Mouse (Mus musculus) G1E (cell line): Measurements from ENCODE around the gene Hs6st3. TPM values are rescaled to one million over a fixed set of nuclear protein-coding genes. Genes with fewer than 3 reads are reported as not detected.

ENCODE experiments used
- ATAC-seq: 2 replicates; pipeline ENCODE4 v1.8.0; 2016; ENCODE audit warnings: mild to moderate bottlenecking; ENCODE audit not compliant: insufficient number of reproducible peaks, poor library complexity, low FRiP score, severe bottlenecking; ENCODE audit errors: extremely low read depth
- DNase-seq: peaks from one replicate; pipeline ENCODE4 v3.0.0; 2012; ENCODE audit warnings: low spot score
- H3K27me3 ChIP-seq: 2 replicates; pipeline ENCODE4 v1.6.1; 2012; ENCODE audit warnings: mild to moderate bottlenecking, low read length, inconsistent platforms; ENCODE audit not compliant: insufficient read depth
- H3K36me3 ChIP-seq: replicated peaks from 2 replicates; pipeline ENCODE3; 2012; ENCODE audit warnings: mild to moderate bottlenecking, inconsistent platforms
- H3K4me1 ChIP-seq: 2 replicates; pipeline ENCODE4 v1.6.1; 2012; ENCODE audit warnings: low read depth, low read length, inconsistent platforms, mixed read lengths; ENCODE audit not compliant: insufficient read depth
- H3K4me3 ChIP-seq: 2 replicates; pipeline ENCODE4 v1.5.1; 2012; ENCODE audit warnings: low read depth, mild to moderate bottlenecking, inconsistent platforms, low read length, moderate library complexity, mixed read lengths
- H3K9me3 ChIP-seq: replicated peaks from 2 replicates; pipeline ENCODE4 v1.6.1; 2012; ENCODE audit warnings: inconsistent platforms
- CTCF ChIP-seq: IDR thresholded peaks from 2 replicates; pipeline ENCODE4 v1.5.1; 2012; ENCODE audit warnings: low read depth, low read length, inconsistent platforms, mixed read lengths
- GATA1 ChIP-seq: IDR thresholded peaks from 2 replicates; pipeline ENCODE4 v1.6.1; 2012; ENCODE audit warnings: borderline replicate concordance, low read length, inconsistent platforms, mixed read lengths
- GATA2 ChIP-seq: IDR thresholded peaks from 2 replicates; pipeline ENCODE4 v1.6.1; 2012; ENCODE audit warnings: low read depth, low read length, inconsistent platforms, borderline replicate concordance
- POLR2AphosphoS5 ChIP-seq: IDR thresholded peaks from 2 replicates; pipeline ENCODE4 v1.6.1; 2012; ENCODE audit warnings: low read depth, low read length, inconsistent platforms; ENCODE audit not compliant: insufficient replicate concordance
- TAL1 ChIP-seq: conservative IDR thresholded peaks from 2 replicates; pipeline ENCODE4 v1.6.1; 2012; ENCODE audit warnings: low read depth, low read length, inconsistent platforms, mixed read lengths
- polyA plus RNA-seq: library from polyadenylated mRNA; stranded (reverse); fragments of >175 nt; gene quantifications from 2 replicates; pipeline ENCODE4 v1.2.3, GENCODE M21; 2012
- total RNA-seq, 2 experiments: library from RNA; stranded (forward) in 1 of 2; stranded (reverse) in 1 of 2; fragments of 200-1000 nt in 1 of 2; fragments of >200 nt in 1 of 2; fragmentation: Nextera tagmentation in 1 of 2; gene quantifications; 2 replicates each; pipeline ENCODE4 v1.2.3; 2014 to 2017

The Hs6st3 gene
- total and polyA plus RNA-seq, 3 experiments: 0.11 TPM; not detected in 2

- TF ChIP-seq GATA1 (no peak), POLR2AphosphoS5 (no peak), TAL1 (no peak), GATA2 (no peak)
- no peak for ATAC-seq
- Histone ChIP-seq H3K36me3 (no peaks in the 10 kb centered on the region), H3K4me1 (no peaks in the 10 kb centered on the region), H3K27me3 (no peaks in the 10 kb centered on the region), H3K9me3 (peaks cover 51% of the 10 kb centered on the region), H3K4me3 (no peak overlapping the region)
- no peak for DNase-seq
These were observed 693.8 kb downstream of the Hs6st3 start for GRCm38 (mm10) chr14:119832012-119832325.

- no peak for DNase-seq
- peaks cover 51% of the 10 kb centered on the region for H3K9me3 ChIP-seq
- H3K27me3 ChIP-seq: no peaks in the 10 kb centered on the region
- H3K36me3 ChIP-seq: no peaks in the 10 kb centered on the region
- H3K4me3 ChIP-seq: no peak overlapping the region
- no peaks in the 10 kb centered on the region for H3K4me1 ChIP-seq
- ATAC-seq: no peak
- TF ChIP-seq POLR2AphosphoS5 (no peak), GATA1 (no peak), CTCF (no peak), TAL1 (no peak), GATA2 (no peak)
These were observed 694.8 kb downstream of the Hs6st3 start for GRCm38 (mm10) chr14:119832940-119833339.

GRCm38 (mm10) chr14:119834008-119834700 is 696.0 kb downstream of the Hs6st3 start:
- ATAC-seq: no peak
- no peak overlapping the region for H3K4me3 ChIP-seq
- no peaks in the 10 kb centered on the region for H3K27me3 ChIP-seq
- no peaks in the 10 kb centered on the region for H3K4me1 ChIP-seq
- TF ChIP-seq CTCF: no peak
- no peak for TF ChIP-seq GATA1
- TF ChIP-seq GATA2: no peak
- no peak for TF ChIP-seq TAL1
- no peak for TF ChIP-seq POLR2AphosphoS5
- H3K9me3 ChIP-seq: peaks cover 54% of the 10 kb centered on the region
- DNase-seq: no peak
- no peaks in the 10 kb centered on the region for H3K36me3 ChIP-seq

- no peaks in the 10 kb centered on the region for H3K36me3 ChIP-seq
- DNase-seq (no peak), ATAC-seq (no peak)
- no peaks in the 10 kb centered on the region for H3K4me1 ChIP-seq
- peaks cover 56% of the 10 kb centered on the region for H3K9me3 ChIP-seq
- TF ChIP-seq GATA1 (no peak), TAL1 (no peak), GATA2 (no peak), CTCF (no peak), POLR2AphosphoS5 (no peak)
- H3K4me3 ChIP-seq: no peak overlapping the region
- no peaks in the 10 kb centered on the region for H3K27me3 ChIP-seq
These were observed 697.9 kb downstream of the Hs6st3 start for GRCm38 (mm10) chr14:119836051-119836450.

GRCm38 (mm10) chr14:119847540-119847939 is 709.4 kb downstream of the Hs6st3 start:
- no peaks in the 10 kb centered on the region for H3K27me3 ChIP-seq
- H3K4me1 ChIP-seq: no peaks in the 10 kb centered on the region
- DNase-seq: no peak
- peaks cover 57% of the 10 kb centered on the region for H3K9me3 ChIP-seq
- H3K36me3 ChIP-seq: no peaks in the 10 kb centered on the region
- H3K4me3 ChIP-seq: no peak overlapping the region
- TF ChIP-seq POLR2AphosphoS5 (no peak), GATA1 (no peak), CTCF (no peak), TAL1 (no peak), GATA2 (no peak)
- no peak for ATAC-seq

- DNase-seq (no peak), ATAC-seq (no peak)
- Histone ChIP-seq H3K4me3 (no peak overlapping the region), H3K4me1 (no peaks in the 10 kb centered on the region), H3K36me3 (no peaks in the 10 kb centered on the region), H3K27me3 (no peaks in the 10 kb centered on the region), H3K9me3 (peaks cover 59% of the 10 kb centered on the region)
- no peak for TF ChIP-seq POLR2AphosphoS5
- TF ChIP-seq GATA2: no peak
- no peak for TF ChIP-seq CTCF
- no peak for TF ChIP-seq GATA1
- TF ChIP-seq TAL1: no peak
These were observed 710.7 kb downstream of the Hs6st3 start for GRCm38 (mm10) chr14:119848759-119849298.

- TF ChIP-seq GATA2: no peak
- no peak for TF ChIP-seq GATA1
- no peak for TF ChIP-seq TAL1
- TF ChIP-seq POLR2AphosphoS5: no peak
- TF ChIP-seq CTCF: no peak
- H3K4me3 ChIP-seq: no peak overlapping the region
- no peaks in the 10 kb centered on the region for H3K27me3 ChIP-seq
- H3K9me3 ChIP-seq: peaks cover 59% of the 10 kb centered on the region
- ATAC-seq: no peak
- no peak for DNase-seq
- no peaks in the 10 kb centered on the region for H3K36me3 ChIP-seq
- H3K4me1 ChIP-seq: no peaks in the 10 kb centered on the region
These were observed 711.2 kb downstream of the Hs6st3 start for GRCm38 (mm10) chr14:119849338-119849737.
